Mouse (Mus musculus) heart, postnatal 0 days (tissue): ENCODE measurements at regions not wholly inside any gene's neighbourhood (a gene's known extent, or its start where the extent isn't known, plus 50 kb on each side); places are given as distances from the start of the nearest gene placed in this dataset.

Experiments
- CTCF ChIP-seq: IDR thresholded peaks from 2 replicates; pipeline ENCODE4 v1.5.1; 2016; ENCODE audit warnings: antibody characterized with exemption, control low read depth, low read depth
- EP300 ChIP-seq: IDR thresholded peaks from 2 replicates; pipeline ENCODE4 v1.6.1; 2016; ENCODE audit warnings: antibody characterized with exemption, low read depth

- TF ChIP-seq CTCF (no peak), EP300 (no peak)
These were observed 176.0 kb downstream of the Gm21897 start for GRCm38 (mm10) chr16:15493236-15493635.
